Mouse (Mus musculus) testis, adult 2 months (tissue): ENCODE measurements around the gene Alg3. TPM values are rescaled to one million over a fixed set of nuclear protein-coding genes. Genes with fewer than 3 reads are reported as not detected.

Experiments used
- H3K27ac ChIP-seq: fragments of 200-500 bp; 2 replicates; pipeline ENCODE4 v1.5.1; 2012; ENCODE audit warnings: low read depth, low read length; ENCODE audit not compliant: control insufficient read depth, insufficient read depth
- H3K27me3 ChIP-seq: fragments of 200-500 bp; 2 replicates; pipeline ENCODE4 v1.6.1; 2012; ENCODE audit warnings: mild to moderate bottlenecking, low read length, moderate library complexity; ENCODE audit not compliant: control insufficient read depth, insufficient read depth
- H3K36me3 ChIP-seq: fragments of 200-500 bp; 2 replicates; pipeline ENCODE4 v1.6.1; 2012; ENCODE audit warnings: mild to moderate bottlenecking, low read length; ENCODE audit not compliant: control insufficient read depth, insufficient read depth
- H3K4me1 ChIP-seq: fragments of 200-500 bp; 2 replicates; pipeline ENCODE4 v1.6.1; 2012; ENCODE audit warnings: low read length; ENCODE audit not compliant: control insufficient read depth, insufficient read depth
- H3K4me3 ChIP-seq: fragments of 200-500 bp; 2 replicates; pipeline ENCODE4 v1.5.1; 2012; ENCODE audit warnings: low read depth, mild to moderate bottlenecking, low read length, moderate library complexity, mixed read lengths; ENCODE audit not compliant: control insufficient read depth
- CTCF ChIP-seq: fragments of 200-500 bp; IDR thresholded peaks from 2 replicates; pipeline ENCODE4 v1.5.1; 2012; ENCODE audit warnings: low read depth, mild to moderate bottlenecking, inconsistent platforms, low read length, moderate library complexity; ENCODE audit not compliant: control insufficient read depth, insufficient read depth, insufficient replicate concordance
- POLR2A ChIP-seq: fragments of 200-500 bp; IDR thresholded peaks from 2 replicates; pipeline ENCODE4 v1.6.1; 2012; ENCODE audit warnings: low read depth, mild to moderate bottlenecking, inconsistent platforms, low read length, moderate library complexity; ENCODE audit not compliant: control insufficient read depth
- polyA plus RNA-seq: library from polyadenylated mRNA; depleted of rRNA; stranded (reverse); fragments of >200 nt; gene quantifications from 2 replicates; pipeline ENCODE4 v1.2.3, GENCODE M21; 2012; rRNA removed

Alg3 gene
- polyA plus RNA-seq, 1 experiment, result 22.5 TPM

DNA sequence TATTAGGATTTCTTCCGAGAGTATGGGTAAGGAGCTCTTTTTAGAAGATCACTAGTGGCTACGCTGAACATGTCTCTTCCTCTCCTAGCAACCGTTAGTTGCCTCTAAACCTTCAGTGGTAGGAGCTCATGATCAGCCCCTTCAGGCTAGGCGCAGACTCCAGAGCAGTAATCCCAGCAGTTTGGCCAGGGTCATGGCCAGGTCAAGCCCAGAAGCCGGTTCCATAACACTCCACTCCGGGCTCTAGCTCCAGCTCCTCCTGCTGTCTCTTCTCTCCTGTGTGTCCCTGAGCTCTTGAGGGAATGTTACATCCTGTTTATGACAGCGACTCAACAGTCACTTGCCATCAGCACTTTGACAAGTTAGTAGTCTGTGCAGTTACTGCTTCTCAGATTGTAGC lies 54.2 kb downstream of the Alg3 start:
- H3K4me1 ChIP-seq, result no peaks in the 10 kb centered on the region
- no peak overlapping the region for H3K27ac ChIP-seq
- peaks cover 3% of the 10 kb centered on the region for H3K36me3 ChIP-seq
- TF ChIP-seq CTCF, result no peak
- no peak for TF ChIP-seq POLR2A
- no peak overlapping the region for H3K4me3 ChIP-seq
- H3K27me3 ChIP-seq, result no peaks in the 10 kb centered on the region

Other genes starting within 250 kb of the Alg3 start
- gene Abcc5, start 185.3 kb downstream of the Alg3 start, polyA plus RNA-seq, result 16.6 and 19.8 TPM in 2 replicates
- gene Eif2b5, start 112.9 kb downstream of the Alg3 start, polyA plus RNA-seq, result 38.7 and 41.8 TPM in 2 replicates
- gene Dvl3, start 94.8 kb downstream of the Alg3 start, polyA plus RNA-seq, result 10.2 and 11.6 TPM in 2 replicates
- 112 and 119 TPM in 2 replicates for gene Ap2m1, start 76.3 kb downstream of the Alg3 start, polyA plus RNA-seq
- 77.2 and 83.0 TPM in 2 replicates for gene Abcf3, start 63.2 kb downstream of the Alg3 start, polyA plus RNA-seq
- gene Vwa5b2, start 22.3 kb downstream of the Alg3 start, polyA plus RNA-seq, result 0.09 and 0.13 TPM in 2 replicates
- gene Eef1akmt4, start 142 bp downstream of the Alg3 start, polyA plus RNA-seq, result 5.1 and 5.4 TPM in 2 replicates
- gene Gm49333, start 125 bp downstream of the Alg3 start, polyA plus RNA-seq, result 0.11 and 0.15 TPM in 2 replicates
- gene Camk2n2, start 9.6 kb upstream of the Alg3 start, polyA plus RNA-seq, result 21.5 and 22.1 TPM in 2 replicates
- gene Ece2, start 18.1 kb upstream of the Alg3 start, polyA plus RNA-seq, result 0.35 and 0.41 TPM in 2 replicates
- 241 and 287 TPM in 2 replicates for gene Psmd2, start 39.9 kb upstream of the Alg3 start, polyA plus RNA-seq
- gene Eif4g1, start 56.6 kb upstream of the Alg3 start, polyA plus RNA-seq, result 251 and 267 TPM in 2 replicates
- gene Fam131a, start 81.5 kb upstream of the Alg3 start, polyA plus RNA-seq, result 102 and 116 TPM in 2 replicates
- gene Polr2h, start 105.9 kb upstream of the Alg3 start, polyA plus RNA-seq, result 10.1 and 11.0 TPM in 2 replicates
- 68.6 and 77.2 TPM in 2 replicates for gene Clcn2, start 106.0 kb upstream of the Alg3 start, polyA plus RNA-seq
- 1.6 and 2.9 TPM in 2 replicates for gene Chrd, start 121.4 kb upstream of the Alg3 start, polyA plus RNA-seq
- gene Thpo, start 122.8 kb upstream of the Alg3 start, polyA plus RNA-seq, result 0.22 and 0.53 TPM in 2 replicates